Mouse (Mus musculus): Measurements from ENCODE around the gene Fermt2. TPM values are rescaled to one million over a fixed set of nuclear protein-coding genes. Genes with fewer than 3 reads are reported as not detected.

Fermt2 gene
- total RNA-seq (2014; fragmentation: Nextera tagmentation): not detected in 2 replicates
- total RNA-seq (2017): not detected in 2 replicates

DNA sequence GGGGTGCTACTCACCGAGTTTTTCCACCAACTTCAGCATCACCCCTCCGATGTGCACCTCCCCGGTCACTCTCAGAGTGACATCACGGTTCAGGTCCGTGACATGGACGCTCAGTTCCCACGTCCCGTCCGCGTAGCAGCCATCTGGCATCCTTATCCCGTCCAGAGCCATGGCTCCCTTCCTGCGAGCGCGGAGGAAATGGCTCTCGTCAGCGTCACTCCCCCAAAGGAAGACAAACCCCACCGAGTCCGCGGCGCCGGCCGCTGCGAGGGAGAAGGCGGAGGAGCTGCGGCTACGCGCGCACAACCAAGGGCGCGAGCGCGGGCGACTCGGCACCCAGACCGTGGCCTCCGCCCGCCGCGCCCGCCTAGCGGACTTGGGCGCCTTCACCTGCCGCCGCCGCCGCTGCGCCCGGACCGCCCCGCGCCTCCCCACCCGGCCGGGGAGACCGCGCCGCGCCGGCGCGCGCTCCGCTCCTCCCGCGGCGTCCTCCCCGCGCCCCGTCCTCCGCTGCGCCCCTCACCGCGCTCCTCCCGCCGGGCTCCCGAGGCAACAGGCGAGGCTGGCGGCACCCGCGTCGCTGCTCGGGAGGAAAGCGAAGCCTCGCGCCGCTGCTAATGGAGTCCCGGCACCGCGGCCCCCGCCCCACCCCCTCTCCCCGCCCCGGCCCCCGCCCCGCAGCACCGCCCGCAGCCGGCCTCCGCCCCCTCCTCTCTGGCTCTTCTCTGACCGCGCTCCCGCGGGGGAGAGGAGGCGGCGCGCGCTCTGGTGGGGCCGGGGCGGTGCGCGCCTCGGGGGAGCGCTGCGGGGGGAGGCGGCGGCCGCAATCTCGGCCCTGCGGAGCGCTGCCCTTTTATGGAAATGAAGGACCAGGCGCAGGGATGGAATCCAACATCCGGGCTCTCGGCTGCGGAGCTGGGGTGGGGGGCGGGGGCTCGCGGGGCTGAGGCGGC, at the start of gene Fermt2:
Gene Fermt2 (minus strand): TSS at position 708 of the 953 bp plus-strand sequence.
- no peak for ATAC-seq (replicated peaks; ENCODE audit: low FRiP score, low TSS enrichment, poor library complexity, severe bottlenecking)

DNA sequence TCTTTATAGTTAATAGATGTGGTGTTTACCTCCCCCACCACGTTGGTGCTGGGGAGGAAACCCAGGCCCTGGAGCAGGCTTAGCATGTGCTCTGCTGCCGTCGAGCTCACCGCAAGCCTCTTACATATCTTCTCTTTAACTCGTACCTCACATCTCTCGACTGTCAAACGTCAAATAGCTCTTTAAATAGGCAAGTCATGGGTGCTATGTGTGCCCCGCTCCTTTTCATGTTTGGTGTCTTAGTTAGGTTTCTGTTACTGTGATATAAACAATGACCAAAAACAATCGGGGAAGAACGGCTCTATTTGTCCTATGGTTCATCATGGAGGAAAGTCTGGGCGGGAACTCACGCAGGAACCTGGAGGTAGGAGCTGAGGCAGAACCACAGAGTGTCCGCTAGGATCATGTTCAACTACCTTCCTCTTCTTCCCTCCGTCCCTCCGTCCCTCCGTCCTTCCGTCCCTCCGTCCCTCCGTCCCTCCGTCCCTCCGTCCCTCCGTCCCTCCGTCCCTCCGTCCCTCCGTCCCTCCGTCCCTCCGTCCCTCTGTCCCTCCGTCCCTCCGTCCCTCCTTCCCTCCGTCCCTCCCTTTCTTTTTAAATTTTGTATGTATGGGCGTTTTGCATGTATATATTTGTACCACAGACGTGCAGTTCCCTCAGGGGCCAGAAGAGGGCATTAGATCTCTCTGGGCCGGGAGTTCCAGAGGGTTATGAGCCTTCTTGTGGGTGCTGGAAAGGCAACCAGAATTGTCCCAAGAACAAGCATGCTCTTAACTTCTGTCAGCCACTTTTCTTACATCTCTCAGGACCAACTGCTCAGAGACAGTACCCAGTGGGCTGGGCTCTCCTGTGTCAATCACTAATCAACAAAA, 36.4 kb upstream of the Fermt2 start:
- peak; percentile 87 for ATAC-seq (replicated peaks; ENCODE audit: low FRiP score, low TSS enrichment, poor library complexity, severe bottlenecking)

DNA sequence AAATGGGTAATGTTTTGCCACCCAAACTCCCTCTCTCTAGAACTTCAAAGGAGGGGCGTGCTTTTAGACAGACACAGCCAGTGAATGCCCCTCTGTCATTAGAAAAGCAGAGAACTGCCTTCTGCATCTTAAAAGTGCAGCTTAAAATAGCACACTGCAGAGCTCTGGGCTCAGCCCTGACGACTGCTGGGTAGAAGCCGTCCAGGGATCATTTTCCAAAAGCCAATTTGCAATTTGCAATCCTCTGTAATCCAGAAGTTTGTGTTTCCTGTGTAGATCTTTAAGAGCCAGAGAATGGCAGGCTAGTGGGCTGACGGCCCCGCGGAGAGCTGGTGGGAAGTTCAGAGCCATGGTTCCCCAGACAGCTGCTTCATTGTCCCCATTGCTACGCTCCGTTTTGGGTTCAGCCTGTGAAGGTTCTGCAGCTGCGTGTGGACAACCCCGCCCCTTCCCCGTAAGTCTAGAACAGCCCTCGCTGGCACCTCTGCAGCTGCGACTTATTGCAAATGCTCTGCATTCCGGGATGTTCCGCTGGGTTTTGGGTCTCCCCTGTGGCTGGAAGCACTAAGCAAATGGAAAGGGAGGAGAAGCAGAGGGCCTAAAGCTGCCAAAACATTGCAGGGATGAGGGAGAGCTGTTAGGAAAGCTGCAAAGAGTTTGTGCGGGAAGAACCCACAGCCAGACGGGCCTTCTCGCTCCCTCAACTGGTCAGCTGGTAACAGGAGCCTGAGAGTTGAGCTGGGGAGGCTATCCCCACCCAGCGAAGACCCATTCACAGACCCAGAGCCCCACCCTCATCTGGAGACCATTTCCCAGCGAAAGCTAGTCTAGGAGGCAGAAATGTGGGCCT, 35.5 kb upstream of the Fermt2 start:
- ATAC-seq (replicated peaks; ENCODE audit: low FRiP score, low TSS enrichment, poor library complexity, severe bottlenecking): 0 out of 2 replicates have a peak, but pooled peaks have one; percentile 40

DNA sequence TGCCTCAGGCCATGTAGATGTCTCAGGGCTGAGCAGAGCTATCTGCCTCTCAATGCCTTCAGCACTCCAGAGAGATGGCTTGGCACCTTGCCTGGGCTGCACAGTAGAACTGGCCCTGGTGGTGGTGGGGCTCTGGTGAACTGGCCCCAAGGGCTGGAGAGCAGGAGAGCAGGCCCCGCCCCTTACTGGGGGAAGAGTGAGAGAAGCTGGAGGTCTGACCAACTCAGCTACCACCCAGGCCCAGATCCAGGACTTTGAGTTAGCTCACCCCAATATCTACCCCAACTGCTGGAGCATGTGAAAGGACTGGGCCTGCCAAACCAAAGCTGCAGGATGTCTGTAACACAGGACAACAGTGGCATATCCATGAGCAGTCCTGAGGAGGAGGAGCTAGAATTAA, 33.7 kb upstream of the Fermt2 start:
- ATAC-seq (replicated peaks; ENCODE audit: low FRiP score, low TSS enrichment, poor library complexity, severe bottlenecking): no peak

DNA sequence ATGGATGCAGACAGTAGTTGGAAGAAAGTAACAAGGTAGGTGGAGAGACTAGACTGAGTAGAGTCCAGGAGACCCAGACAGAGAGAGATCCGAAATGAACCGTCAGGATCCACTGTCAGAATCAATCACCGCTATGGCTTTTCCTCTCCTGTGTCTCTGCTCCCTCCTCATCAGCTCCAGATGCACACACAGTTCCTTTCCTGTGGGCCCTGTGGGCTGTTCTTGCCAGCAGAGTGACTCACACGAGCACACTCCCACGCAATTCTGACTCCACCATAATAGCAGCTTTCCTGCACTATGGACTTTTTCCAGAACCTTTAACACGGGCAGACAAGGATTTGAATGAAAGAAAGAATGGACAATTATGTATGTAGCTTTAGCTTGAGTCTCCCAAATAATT, 31.8 kb upstream of the Fermt2 start:
- no peak for ATAC-seq (replicated peaks; ENCODE audit: low FRiP score, low TSS enrichment, poor library complexity, severe bottlenecking)

DNA sequence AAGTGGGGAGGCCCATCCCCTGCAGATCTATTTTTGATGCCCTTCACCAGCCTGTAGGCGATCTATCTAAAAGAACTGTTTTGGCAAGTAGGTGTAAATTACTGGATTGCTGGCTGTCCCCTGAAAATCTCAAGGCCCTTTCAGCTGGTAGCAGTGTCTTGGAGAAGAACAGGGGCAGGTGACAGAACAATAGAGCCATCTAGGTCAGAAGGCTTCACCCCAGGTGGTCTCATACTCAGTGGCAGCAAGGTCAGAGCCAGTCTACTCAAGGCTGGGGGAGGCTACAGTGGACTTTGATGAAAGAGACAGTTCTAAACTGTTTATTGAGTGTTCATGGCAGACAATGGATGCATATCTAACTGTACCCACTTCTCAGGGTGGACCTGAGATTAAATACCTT, 29.1 kb upstream of the Fermt2 start:
- no peak for ATAC-seq (replicated peaks; ENCODE audit: low FRiP score, low TSS enrichment, poor library complexity, severe bottlenecking)

DNA sequence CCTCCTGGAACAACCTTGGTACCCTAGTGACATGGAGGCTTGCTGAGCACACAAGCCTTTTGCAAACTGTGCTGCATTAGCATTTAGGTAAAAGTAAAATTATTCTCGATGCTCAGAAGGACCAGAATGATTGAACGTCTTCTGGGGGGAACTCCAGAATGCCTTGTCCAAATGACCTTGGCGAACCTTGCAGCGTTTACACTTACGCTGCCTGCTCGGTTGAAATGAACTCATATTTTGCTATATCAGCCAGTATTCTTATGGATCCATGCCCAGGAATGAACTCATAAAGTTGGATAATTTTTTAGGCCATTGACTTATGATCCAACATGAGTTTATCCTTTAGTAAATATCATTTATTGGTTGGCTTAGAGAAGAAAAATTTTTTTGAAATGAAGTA, 24.4 kb upstream of the Fermt2 start:
- no peak for ATAC-seq (replicated peaks; ENCODE audit: low FRiP score, low TSS enrichment, poor library complexity, severe bottlenecking)

DNA sequence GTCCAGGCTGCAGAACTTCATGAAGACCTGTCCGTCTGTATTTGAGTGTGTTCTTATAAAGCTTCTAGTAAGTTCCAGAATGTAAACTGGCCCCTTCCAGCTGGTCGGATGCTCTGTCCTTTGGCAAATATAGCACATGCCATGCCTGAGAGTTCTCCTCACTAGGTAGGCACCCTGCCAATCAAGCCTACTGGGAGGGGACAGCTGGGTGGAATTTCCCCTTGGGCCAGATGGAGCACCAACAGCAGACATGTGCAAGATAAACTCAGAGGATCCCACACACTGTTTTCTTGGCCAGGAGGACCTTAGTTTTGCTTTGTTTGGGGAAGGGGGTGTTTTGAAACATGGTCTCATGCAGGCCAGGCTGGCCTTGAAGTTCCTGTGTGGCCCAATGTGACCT, 23.9 kb upstream of the Fermt2 start:
- ATAC-seq (replicated peaks; ENCODE audit: low FRiP score, low TSS enrichment, poor library complexity, severe bottlenecking): no peak

DNA sequence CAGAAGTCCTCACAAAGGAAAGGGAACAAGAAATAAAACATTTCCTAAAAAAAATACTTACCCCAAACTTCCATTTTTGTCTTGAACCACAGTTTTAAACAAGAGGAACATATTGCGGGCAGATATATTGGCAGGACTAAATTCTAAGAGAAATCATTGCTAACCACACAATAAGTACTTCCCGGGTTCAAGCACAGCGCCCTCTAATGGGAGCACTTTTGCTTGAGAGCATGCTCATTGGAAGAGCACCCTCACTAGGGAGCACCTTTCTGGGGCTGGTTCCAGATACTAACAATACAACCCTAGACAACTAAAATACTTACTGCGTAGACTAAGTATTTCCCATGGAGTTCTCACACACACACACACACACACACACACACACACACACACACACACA, 22.5 kb upstream of the Fermt2 start:
- no peak for ATAC-seq (replicated peaks; ENCODE audit: low FRiP score, low TSS enrichment, poor library complexity, severe bottlenecking)

DNA sequence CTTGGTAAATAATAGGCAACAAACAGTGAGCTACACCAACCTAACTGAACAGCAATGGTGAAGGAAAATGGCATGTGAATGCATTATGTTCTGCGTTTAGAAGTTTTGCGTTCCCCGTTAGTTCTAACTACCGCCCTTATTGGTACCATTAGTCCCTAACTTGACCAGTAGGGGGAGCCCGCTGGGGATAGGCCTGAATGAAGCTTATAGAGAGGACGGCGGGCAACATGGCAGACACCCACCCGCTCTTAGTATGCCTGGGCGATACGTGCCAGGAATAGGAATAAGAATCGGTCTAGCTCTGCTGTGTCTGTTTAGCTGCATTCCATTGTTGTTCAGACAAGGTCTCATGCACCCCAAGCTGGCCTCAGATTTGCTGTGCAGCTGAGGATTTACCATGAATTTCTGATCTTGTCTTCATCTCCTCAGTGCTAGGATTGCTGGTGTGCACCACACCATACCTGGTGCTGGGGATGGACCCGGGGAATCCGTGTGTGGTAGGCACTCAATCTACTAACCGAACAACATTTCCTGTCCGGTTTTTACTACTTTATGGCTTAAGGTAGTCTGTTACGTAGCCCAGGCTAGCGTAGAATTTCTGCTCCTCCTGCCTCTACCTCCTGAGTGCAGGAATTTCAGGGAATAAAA, 21.3 kb upstream of the Fermt2 start:
- ATAC-seq (replicated peaks; ENCODE audit: low FRiP score, low TSS enrichment, poor library complexity, severe bottlenecking): 0 out of 2 replicates have a peak, but pooled peaks have one; percentile 57

DNA sequence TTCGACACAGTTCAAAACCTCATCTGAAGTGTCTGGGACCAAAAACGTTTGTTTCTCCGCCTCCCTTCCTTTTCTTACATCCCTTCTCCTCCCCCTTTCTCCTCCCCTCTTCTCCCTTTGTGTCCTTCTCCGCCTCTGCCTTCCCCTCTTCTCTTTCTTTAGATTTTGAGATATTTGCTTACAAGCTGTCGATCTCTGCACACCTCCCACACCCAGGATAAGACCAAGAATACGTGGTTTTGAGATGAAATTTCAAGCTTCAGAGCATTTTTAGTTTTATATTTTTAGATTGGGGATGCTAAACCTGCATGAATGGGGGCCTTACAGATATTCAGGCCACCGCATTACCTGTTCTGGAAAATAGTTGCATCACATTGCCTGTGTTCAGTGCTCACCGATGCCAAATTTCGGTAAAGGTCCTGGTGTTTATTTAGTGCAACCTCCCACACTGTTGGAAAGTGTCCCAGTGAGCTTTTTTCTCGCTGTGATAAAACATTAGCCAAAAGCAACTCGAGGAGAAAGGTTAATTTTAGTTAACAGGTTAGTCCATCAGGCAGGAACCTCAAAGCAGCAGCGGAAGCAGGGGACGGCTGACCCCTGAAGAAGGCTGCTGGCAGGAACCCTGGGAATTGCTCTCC, 20.2 kb upstream of the Fermt2 start:
- no peak for ATAC-seq (replicated peaks; ENCODE audit: low FRiP score, low TSS enrichment, poor library complexity, severe bottlenecking)

DNA sequence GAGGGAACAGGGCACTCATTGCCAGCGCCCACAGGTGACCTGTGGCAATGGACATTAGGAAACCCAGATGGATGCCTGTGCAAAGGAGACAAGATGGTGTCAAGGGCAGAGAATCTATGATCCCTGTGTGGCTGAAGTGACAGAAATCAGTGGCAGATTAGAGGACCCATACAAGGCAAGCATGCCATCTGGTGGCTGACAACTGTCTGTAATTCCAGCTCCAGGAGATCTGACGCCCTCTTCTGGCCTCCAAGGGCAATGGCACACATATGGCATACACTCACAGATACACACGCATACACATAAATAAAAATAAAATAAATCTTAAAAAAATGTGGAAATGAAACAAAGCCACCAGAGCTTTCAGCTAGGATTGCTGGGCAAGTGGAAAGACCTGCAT, 18.2 kb upstream of the Fermt2 start:
- ATAC-seq (replicated peaks; ENCODE audit: low FRiP score, low TSS enrichment, poor library complexity, severe bottlenecking): no peak

DNA sequence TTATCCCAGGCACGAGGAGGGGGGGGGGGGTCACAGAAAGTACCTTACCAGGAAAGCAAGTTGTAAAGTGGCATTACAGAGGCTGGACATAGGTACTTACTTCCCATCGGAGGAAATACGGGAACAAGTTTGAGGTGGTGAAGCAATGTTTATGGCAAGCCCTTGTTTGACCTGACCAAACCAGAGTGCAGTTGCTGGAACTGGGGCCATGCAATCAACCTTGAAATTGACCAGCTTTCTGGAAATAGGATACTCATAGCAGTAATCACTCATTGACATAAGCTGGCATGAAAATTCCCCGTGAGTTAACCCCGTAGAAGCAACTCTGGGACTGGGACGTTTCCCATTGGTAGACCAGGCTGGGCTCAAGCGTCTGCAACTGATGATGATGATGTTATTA, 15.0 kb upstream of the Fermt2 start:
- no peak for ATAC-seq (replicated peaks; ENCODE audit: low FRiP score, low TSS enrichment, poor library complexity, severe bottlenecking)

DNA sequence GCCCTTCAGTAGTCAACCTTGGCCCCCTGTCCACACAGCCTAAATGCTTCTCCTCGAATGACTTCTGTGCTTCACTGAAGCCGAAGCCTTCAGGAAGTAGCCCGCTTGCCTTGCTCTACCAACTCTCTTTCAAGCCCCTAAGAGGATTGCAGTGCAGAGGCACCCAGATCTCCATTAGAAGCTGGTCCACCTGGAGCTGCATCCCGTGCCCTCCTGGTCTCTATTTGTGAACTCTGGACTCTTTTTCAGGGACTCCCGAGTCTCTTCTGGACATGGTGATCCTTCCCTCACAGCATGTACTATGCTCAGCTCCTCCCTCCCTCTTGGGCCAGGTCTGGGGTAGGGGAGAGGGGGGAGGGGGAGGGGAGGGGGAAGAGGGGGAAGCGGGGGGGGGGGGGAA, 14.1 kb upstream of the Fermt2 start:
- no peak for ATAC-seq (replicated peaks; ENCODE audit: low FRiP score, low TSS enrichment, poor library complexity, severe bottlenecking)

DNA sequence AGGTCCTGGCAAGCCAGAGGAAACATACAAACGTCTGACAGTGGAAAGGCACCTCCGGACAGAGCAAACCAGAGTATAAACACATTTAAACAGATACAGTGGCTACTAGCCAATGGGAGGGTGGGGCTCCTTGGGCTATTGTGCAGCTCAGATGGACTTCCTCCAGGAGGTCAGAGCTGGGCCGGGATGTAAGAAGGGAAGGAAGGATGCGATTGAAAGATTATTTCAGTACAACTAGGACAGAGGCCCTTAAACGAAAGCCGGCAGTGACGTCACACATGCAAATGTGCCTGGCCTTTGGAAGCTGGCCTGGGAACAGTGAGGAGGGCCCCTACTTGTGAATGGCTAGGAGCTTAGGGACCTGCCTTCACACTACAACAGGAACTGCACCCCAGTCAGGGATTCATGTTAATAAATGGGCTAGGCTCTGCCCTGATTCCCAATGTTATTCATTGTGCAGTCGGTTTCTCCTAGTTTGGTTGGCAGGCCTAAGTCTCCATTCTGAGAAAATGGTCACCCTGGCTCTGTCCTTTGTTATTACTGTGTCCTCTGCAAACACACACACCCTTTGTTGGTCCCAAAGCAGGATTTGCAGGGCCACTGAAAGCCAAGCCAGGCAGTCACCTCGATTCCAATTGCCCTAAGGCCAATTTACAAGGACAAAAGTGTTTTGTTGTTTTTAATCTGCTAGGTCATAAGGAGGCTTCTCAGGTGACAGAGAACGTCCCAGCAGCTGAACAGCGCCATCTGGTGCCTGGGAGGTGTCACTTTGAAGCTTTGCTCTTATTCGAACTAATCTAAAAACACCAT, 9.9 kb upstream of the Fermt2 start:
- no peak for ATAC-seq (replicated peaks; ENCODE audit: low FRiP score, low TSS enrichment, poor library complexity, severe bottlenecking)

DNA sequence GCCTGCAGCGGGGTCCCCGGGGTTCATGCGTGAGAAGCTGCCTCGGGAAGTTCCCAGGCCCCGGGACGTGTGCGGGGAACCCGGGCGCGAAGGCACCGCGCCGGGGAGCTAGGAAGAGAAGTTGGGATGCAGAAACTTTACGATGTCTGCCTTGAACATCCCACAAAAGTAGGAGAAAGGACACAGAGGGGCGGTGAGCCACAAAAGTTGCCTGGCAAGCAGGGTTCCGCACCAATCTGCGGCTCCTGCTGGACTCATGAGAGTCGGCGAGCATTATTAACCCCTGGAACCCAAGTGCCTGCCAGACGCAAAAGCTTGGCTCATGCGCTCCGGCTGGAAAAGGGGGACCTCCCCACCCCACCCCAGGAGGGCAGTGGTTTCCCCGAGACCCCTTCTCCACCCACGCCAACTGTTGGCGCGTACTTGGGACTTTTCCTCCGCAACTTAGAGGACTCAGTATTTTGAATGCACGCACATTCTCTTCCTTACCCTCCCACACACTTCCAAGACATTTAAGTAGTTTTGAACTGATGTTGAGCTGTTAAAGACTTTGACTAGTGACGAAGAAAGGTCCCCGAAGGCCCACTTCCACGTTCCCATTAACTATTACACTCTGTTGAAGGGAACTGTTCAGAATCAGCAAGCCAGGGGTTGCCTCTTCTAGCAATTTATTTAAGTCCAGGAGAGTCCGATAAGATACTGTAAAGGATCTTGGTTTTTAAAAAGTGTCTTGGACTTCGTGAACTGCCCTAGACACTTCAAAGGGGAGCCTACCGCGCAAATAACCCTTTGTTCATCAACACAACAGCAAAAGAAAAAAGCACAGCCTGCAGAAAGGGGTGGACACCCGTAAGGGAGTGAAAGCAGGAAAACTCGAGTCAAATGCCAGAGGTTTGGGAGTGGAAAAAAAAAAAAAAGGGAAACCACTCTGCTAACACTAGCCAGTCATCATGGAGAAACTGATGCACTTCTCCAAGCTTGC, 737 bp upstream of the Fermt2 start:
- ATAC-seq (replicated peaks; ENCODE audit: low FRiP score, low TSS enrichment, poor library complexity, severe bottlenecking): no peak

DNA sequence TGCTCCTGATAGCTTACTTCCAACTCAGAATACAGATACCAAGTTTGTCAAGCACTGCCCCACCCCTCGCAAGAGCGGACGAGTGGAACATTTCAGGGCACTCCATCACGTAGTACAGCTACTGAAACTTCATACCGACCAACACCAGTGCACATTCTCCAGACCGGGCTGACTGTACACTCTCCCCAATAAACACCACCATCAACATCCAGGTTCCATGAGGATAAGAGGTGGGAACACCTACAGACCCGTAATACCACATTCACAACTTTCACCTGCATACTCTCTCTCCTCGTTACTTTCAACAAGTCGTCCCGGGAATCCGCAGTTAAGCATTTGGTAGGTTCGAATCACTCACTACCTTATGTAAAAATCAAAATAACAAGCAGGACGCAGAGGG, 1.1 kb downstream of the Fermt2 start:
- no peak for ATAC-seq (replicated peaks; ENCODE audit: low FRiP score, low TSS enrichment, poor library complexity, severe bottlenecking)

Measured in megakaryocyte-erythroid progenitor cell, adult 5-6 weeks (primary cell).